Mouse (Mus musculus): ENCODE measurements around the gene Ghrh.

The Ghrh gene

GRCm38 (mm10) chr2:157349121-157349778, 1.9 kb upstream of the Ghrh start:
- WGBS, result 64% methylated on average over 12 of the region's 12 CpGs

DNA sequence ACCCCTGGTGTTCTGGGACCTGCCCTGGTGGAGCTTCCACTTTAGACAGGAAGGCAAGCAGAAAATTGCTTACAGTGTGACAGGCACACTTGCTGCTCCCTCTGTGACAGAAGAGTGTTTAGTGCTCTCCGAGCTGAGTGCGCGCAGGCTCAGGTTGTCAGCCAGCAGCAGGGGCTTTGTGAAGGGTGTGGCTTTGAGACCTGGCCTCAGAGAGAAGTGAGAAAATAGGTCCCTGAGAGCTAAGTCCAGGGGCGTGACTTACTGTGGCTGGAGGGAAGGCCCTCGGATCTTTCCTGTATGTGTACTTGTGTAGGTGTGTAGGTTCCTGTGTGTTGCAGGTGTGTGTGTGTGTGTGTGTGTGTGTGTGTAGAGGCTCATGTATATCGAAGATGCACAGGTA, 4.0 kb downstream of the Ghrh start:
- WGBS, result 95% methylated on average over 6 of the region's 6 CpGs

- WGBS, result 58% methylated on average over 5 of the region's 5 CpGs
Measured at GRCm38 (mm10) chr2:157342328-157342926, 4.9 kb downstream of the Ghrh start.

- WGBS, result 45% methylated on average over 11 of the region's 11 CpGs
Measured at GRCm38 (mm10) chr2:157341554-157342270, 5.6 kb downstream of the Ghrh start.

DNA sequence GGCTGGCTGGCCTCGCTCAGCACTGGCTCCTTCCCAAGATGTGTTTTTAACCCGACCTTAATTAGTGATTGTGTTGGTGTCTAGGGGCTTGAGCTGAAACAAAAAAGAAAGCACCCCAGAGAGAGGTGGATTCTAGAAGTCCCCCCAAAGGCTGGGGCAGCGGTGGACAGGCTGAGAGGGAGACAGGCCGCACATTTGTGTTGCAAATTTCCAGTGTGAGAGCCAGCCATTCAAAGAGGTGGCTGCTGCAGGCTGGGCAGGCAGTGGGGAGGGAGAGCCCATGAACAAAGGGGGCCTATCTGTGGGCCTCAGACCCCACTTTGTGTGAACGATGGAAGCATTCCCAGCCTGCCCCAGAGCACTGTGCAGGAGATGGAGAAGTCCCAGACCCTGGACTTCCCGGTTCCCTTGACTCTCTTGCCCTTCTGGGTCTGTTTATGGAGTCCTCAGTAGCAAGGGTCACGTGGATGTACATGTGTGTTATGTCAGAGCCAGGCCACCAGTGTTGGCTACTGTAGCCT, 7.0 kb downstream of the Ghrh start:
- WGBS, result 45% methylated on average over 7 of the region's 7 CpGs

- 75% methylated on average over 7 of the region's 7 CpGs for WGBS
Measured at GRCm38 (mm10) chr2:157339532-157339931, 7.8 kb downstream of the Ghrh start.

- WGBS, result 30% methylated on average over 5 of the region's 5 CpGs
Measured at GRCm38 (mm10) chr2:157338663-157339062, 8.6 kb downstream of the Ghrh start.

DNA sequence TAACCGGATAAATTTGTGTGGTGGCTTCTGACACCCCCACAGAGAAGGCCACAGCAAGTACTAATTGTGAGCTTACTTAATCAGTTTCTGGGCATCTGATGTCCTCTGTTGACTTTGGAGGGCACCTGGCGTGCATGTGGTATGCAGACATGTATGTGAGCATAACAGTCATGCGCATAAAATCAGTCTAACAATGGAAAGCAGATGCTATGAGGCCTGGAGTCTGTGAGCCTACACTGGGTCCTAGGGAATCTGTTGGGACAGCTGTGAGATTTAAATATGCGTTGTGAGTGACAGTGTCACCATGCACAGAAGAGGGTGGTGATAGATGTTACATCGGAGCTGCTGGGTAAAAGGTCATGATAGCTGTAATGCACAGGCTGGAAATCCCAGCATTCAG, 15.2 kb downstream of the Ghrh start:
- WGBS, result 82% methylated on average over 5 of the region's 5 CpGs

- 54% methylated on average over 11 of the region's 11 CpGs for WGBS
Measured at GRCm38 (mm10) chr2:157328570-157328969, 18.7 kb downstream of the Ghrh start.

GRCm38 (mm10) chr2:157328106-157328505, 19.2 kb downstream of the Ghrh start:
- WGBS, result 67% methylated on average over 5 of the region's 5 CpGs

DNA sequence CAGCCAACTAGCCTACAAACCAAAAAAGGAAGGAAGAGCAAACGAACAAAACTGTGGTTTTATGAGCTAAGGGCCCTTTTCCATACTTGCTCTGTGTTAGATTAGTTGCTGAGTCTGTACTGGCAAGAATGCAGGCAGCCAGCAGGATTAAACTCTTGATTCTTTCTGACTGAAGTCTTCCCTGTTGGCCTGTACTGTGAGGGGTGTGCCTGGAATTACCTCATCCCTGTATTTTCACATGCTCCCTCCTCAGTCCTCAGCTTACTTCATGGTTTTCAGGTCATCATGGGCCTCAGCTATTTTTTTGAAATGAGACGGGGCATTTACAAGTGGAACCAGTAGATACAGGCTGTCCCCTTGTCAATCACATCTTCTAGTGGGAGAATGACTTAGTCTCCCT, 22.1 kb downstream of the Ghrh start:
- 81% methylated on average over 2 of the region's 2 CpGs for WGBS

DNA sequence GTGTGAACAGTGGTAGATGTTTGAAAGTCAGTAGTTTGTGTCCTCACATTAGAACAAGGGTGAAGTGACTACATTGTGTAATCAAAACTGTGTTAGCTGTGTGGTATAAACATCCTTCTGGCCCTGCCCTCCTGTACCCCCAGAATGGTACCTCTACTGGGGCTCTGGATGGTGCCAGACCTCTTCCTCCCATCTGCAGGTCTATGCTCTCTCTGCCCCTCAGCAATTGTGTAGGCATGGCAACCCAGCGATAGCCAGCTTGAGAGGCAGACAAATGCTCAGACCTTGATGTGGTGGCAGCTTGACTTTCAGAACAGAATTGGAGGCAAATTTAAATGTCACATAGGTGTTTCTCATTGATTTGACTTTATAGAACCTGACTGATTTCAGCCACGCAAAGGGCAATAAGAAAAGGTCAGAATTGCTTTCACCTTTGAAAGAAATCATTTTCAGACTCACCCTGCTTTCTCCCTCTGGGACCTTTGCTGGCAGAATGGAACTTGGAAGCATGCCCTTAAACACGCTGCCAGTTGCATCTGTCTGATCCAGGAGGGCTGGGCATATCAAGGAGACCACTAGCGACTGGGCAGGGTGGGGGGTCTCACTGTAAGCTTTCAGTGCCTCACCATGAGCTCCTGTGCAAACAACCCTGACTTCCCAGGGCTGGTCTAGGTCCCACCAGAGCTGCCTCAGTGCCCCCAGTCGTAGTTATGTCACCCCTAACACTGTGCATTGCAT, 25.1 kb downstream of the Ghrh start:
- WGBS, result 61% methylated on average over 5 of the region's 5 CpGs

DNA sequence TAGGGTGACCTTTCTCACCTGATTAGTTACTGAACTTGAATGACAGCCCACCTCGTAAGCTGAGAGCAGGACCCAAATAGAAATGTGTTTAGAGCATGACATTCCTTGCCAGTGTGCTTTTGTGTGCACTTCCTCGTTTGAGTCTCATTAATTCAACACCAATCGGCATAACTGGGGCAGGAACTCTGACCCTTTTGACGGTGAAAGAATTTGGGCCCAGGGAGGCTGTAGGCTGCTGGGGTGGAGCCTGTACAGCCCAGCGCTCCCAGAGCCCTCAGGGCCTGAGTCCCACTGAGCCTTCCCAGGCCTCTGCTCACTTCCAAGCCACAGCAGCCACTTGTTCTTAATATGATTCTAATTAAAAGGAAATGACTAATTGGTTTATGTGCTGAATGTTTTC, 26.4 kb downstream of the Ghrh start:
- WGBS, result 70% methylated on average over 5 of the region's 5 CpGs

DNA sequence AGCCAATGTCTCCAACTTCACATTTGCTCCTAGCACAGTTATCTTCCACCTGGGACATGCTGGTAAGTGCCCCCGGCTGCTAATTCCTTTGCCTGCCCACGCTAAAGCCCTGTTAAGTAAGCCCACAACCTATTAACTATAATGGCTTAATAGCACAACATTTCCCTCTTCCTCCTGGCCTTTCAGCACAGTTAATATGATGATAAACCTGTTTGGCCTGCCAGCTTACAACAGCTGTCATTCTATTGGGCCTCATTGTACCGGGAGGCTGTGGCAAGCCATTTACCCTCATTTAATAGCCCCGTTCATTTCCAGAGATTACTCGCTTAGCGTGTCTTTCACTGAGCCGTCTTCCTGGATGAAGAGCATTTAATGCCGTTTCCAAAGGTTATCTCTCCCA, 27.2 kb downstream of the Ghrh start:
- 89% methylated on average over 8 of the region's 8 CpGs for WGBS

DNA sequence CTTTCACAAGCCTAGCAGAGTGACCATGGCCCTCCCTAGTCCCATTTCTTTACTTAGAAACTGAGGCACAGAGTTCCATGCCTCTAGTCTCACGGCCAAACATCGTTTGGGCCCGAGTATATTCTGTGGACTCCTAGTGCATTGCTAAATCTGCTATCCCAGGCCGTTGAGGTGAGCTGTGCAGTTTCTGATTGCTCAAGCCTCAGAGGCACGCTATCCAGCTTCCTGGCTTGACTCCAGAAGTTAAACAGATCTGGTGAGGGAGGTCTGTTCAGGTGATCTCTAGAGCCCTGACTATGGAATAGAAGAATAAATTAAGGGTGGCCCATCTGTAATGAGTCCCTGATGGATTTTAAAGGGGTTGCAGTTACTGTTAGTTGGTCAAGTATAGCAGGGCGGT, 30.1 kb downstream of the Ghrh start:
- 87% methylated on average over 6 of the region's 6 CpGs for WGBS

DNA sequence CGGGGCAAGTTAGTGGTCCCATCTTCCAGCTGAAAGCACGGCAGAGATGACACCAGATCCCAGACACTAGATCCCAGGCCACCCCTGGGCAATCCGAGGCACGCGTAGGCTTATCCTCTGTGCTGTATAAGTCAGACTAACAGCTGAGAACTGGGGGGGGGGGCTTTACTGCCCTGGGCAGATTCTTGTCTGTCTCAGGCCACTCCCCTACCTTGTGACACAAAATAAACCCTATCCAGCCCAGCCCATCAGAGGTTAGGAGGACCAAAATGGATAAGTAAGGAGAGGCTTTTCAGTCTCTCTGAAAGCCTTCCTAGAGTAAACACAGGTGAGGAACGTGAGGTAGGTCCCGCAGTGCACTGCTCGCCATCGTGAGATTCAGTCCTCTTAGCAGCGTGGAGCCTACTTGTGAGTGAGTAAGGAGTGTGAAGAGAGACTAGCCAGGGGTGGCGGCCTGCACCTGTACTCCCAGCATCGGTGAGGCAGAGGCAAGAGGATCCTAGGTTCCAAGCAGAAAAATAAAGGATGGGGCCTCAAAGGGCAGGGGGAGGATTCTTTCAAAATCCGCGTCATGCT, 30.9 kb downstream of the Ghrh start:
- 94% methylated on average over 14 of the region's 14 CpGs for WGBS

DNA sequence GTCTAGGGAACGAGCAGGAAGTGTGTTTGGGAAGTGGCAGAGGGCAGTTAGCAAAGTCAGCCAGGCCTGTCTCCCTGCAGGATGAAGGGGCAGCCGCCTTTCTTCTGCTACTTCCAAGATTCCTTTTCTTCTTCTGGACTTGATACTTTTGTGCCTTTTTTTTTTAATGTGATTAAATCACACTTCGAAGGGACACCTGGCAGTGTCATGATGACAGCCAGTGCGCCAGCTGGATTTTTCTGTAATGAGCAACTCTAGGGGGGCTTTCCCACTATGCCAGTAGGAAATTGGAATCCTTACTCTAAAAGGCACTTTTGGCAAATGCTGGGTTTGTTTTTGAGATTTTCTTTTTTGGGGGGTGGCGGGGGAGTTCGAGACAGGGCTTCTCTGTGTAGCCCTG, 31.8 kb downstream of the Ghrh start:
- whole genome bisulfite sequencing, result 84% methylated on average over 6 of the region's 6 CpGs

DNA sequence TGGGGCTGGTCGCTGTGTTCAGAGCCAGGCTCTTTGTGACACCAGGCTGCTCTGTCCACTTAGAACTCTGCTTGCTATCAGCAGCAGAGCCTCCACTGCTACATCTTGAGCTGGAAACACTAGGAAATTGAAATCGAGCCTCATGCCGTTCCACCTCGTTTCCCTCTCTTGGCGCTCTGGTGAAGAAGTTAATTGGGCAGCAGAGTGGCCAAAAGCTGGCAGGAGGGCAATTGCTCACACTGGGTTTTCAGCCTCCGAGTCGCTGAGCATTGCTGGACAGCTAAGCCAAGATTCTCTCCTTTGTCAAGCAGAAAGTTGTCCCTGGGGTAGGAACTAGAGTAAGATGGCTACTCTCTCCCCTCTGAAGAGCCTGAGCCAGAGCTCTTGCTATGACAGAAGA, 33.0 kb downstream of the Ghrh start:
- WGBS, result 68% methylated on average over 7 of the region's 7 CpGs

- WGBS, result 71% methylated on average over 3 of the region's 3 CpGs
Measured at GRCm38 (mm10) chr2:157313718-157314117, 33.6 kb downstream of the Ghrh start.

GRCm38 (mm10) chr2:157310963-157311637, 36.2 kb downstream of the Ghrh start:
- 89% methylated on average over 6 of the region's 6 CpGs for WGBS

- WGBS, result 97% methylated on average over 8 of the region's 8 CpGs
Measured at GRCm38 (mm10) chr2:157309611-157310010, 37.7 kb downstream of the Ghrh start.
